Mouse (Mus musculus) limb, embryonic 14.5 days (tissue): ENCODE data around the gene Npffr2. TPM values are rescaled to one million over a fixed set of nuclear protein-coding genes. Genes with fewer than 3 reads are reported as not detected.
"Not testable (repeated sequence)": the region's sequence is repeated elsewhere in the genome, so short reads cannot be mapped to it uniquely, and the experiment has no call there.

Source experiments
- ATAC-seq: fragments of 200-750 bp; cut with Nextera tagmentation; 2 replicates; pipeline ENCODE4 v1.8.0; 2017; ENCODE audit warnings: low read depth, moderate number of reproducible peaks, moderate TSS enrichment; ENCODE audit not compliant: low FRiP score
- DNase-seq: peaks from one replicate; pipeline ENCODE4 v3.0.0-alpha.2; 2015; ENCODE audit warnings: low spot score
- H3K27ac ChIP-seq: fragments of 300-500 bp; sonication (generic); replicated peaks from 2 replicates; pipeline ENCODE4 v1.5.1; 2014; ENCODE audit warnings: low read depth, mild to moderate bottlenecking, low read length, moderate library complexity, mixed read lengths
- H3K27me3 ChIP-seq: fragments of 300-500 bp; sonication (generic); 2 replicates; pipeline ENCODE4 v1.6.1; 2014; ENCODE audit warnings: low read length, mixed read lengths; ENCODE audit not compliant: control insufficient read depth, insufficient read depth
- H3K36me3 ChIP-seq: fragments of 300-500 bp; sonication (generic); 2 replicates; pipeline ENCODE4 v1.6.1; 2014; ENCODE audit warnings: mild to moderate bottlenecking, low read length, moderate library complexity, mixed read lengths; ENCODE audit not compliant: control insufficient read depth, insufficient read depth
- H3K4me1 ChIP-seq: fragments of 300-500 bp; sonication (generic); 2 replicates; pipeline ENCODE4 v1.6.1; 2014; ENCODE audit warnings: antibody characterized with exemption, low read length, mixed read lengths; ENCODE audit not compliant: control insufficient read depth, insufficient read depth
- H3K4me2 ChIP-seq: fragments of 300-500 bp; sonication (generic); replicated peaks from 2 replicates; pipeline ENCODE4 v1.6.1; 2014; ENCODE audit warnings: low read depth, mild to moderate bottlenecking, low read length, moderate library complexity; ENCODE audit not compliant: severe bottlenecking
- H3K4me3 ChIP-seq: fragments of 300-500 bp; sonication (generic); replicated peaks from 2 replicates; pipeline ENCODE4 v1.5.1; 2014; ENCODE audit warnings: low read length
- H3K9ac ChIP-seq: fragments of 300-500 bp; sonication (generic); 2 replicates; pipeline ENCODE4 v1.6.1; 2014; ENCODE audit warnings: mild to moderate bottlenecking, low read depth, low read length, moderate library complexity; ENCODE audit not compliant: severe bottlenecking
- H3K9me3 ChIP-seq: fragments of 300-500 bp; sonication (generic); 2 replicates; pipeline ENCODE4 v1.6.1; 2016; ENCODE audit warnings: low read length; ENCODE audit not compliant: control insufficient read depth
- POLR2A ChIP-seq: fragments of 200-500 bp; IDR thresholded peaks from 2 replicates; pipeline ENCODE4 v1.8.0; 2012; ENCODE audit warnings: inconsistent platforms, mild to moderate bottlenecking, moderate library complexity, borderline replicate concordance; ENCODE audit not compliant: insufficient read depth, insufficient read length; ENCODE audit errors: extremely low read depth
- WGBS: fragments of 180-500 bp; shearing (Covaris S2); extraction: QIAGEN DNeasy Blood & Tissue Kit; methylation state at CpG from one replicate; pipeline ENCODE4 v1.1.7; 2014; 5-methylcytosine and 5-hydroxymethylcytosine counted together
- polyA plus RNA-seq, 2 experiments: library from polyadenylated mRNA; depleted of rRNA in 1 of 2; stranded (reverse) in 1 of 2; unstranded in 1 of 2; fragments of >200 nt; fragmentation: Nextera tagmentation in 1 of 2; extraction: Ambion mirVana in 1 of 2; gene quantifications; 2 replicates each; pipeline versions ENCODE4 v1.2.1 to v1.2.3; 2012 to 2014

Gene Npffr2
- polyA plus RNA-seq, 2 experiments, result not detected

- no peak for DNase-seq
- H3K4me1 ChIP-seq, result peaks cover 2% of the 10 kb centered on the region; the same call in 1 of the 2 replicates
- no peaks in the 10 kb centered on the region for H3K36me3 ChIP-seq
- H3K9ac ChIP-seq, result no peak overlapping the region
- 24% methylated on average over 4 of the region's 4 CpGs for WGBS
- H3K27ac ChIP-seq, result no peak overlapping the region
- TF ChIP-seq POLR2A, result no peak
- H3K27me3 ChIP-seq, result no peaks in the 10 kb centered on the region
- no peak overlapping the region for H3K4me2 ChIP-seq
- no peak overlapping the region for H3K4me3 ChIP-seq
- ATAC-seq, result no peak
- H3K9me3 ChIP-seq, result no peaks in the 10 kb centered on the region
Observed at GRCm38 (mm10) chr5:89528951-89529350, 1.7 kb downstream of the Npffr2 start.

GRCm38 (mm10) chr5:89529391-89529790 is 2.2 kb downstream of the Npffr2 start:
- 42% methylated on average over 2 of the region's 2 CpGs for WGBS
- no peak for ATAC-seq
- H3K36me3 ChIP-seq, result no peaks in the 10 kb centered on the region

GRCm38 (mm10) chr5:89536018-89536417 is 8.8 kb downstream of the Npffr2 start:
- Histone ChIP-seq H3K4me1 (no peaks in the 10 kb centered on the region), H3K36me3 (no peaks in the 10 kb centered on the region), H3K4me2 (no peak overlapping the region), H3K27me3 (no peaks in the 10 kb centered on the region), H3K9me3 (peaks cover 3% of the 10 kb centered on the region; the same call in 1 of the 2 replicates), H3K27ac (no peak overlapping the region), H3K9ac (no peak overlapping the region), H3K4me3 (no peak overlapping the region)
- WGBS, result 94% methylated on average over 3 of the region's 3 CpGs
- DNase-seq, result no peak
- no peak for TF ChIP-seq POLR2A
- no peak for ATAC-seq

More at GRCm38 (mm10) chr5:89529391-89529790, 2.2 kb downstream of the Npffr2 start:
- Histone ChIP-seq H3K9me3 (no peaks in the 10 kb centered on the region), H3K27me3 (no peaks in the 10 kb centered on the region), H3K4me1 (peaks cover 2% of the 10 kb centered on the region; the same call in 1 of the 2 replicates), H3K4me2 (no peak overlapping the region), H3K27ac (no peak overlapping the region), H3K4me3 (no peak overlapping the region), H3K9ac (no peak overlapping the region)
- TF ChIP-seq POLR2A, result no peak
- no peak for DNase-seq

- no peaks in the 10 kb centered on the region for H3K36me3 ChIP-seq
- H3K4me1 ChIP-seq, result no peaks in the 10 kb centered on the region
- no peak overlapping the region for H3K4me2 ChIP-seq
- no peak overlapping the region for H3K4me3 ChIP-seq
- H3K9me3 ChIP-seq, result no peaks in the 10 kb centered on the region
- H3K9ac ChIP-seq, result no peak overlapping the region
- H3K27ac ChIP-seq, result no peak overlapping the region
- no peaks in the 10 kb centered on the region for H3K27me3 ChIP-seq
- ATAC-seq, result no peak
- DNase-seq, result no peak
- WGBS, result 82% methylated on average over 3 of the region's 3 CpGs
- no peak for TF ChIP-seq POLR2A
Observed at GRCm38 (mm10) chr5:89542472-89542871, 15.2 kb downstream of the Npffr2 start.

GRCm38 (mm10) chr5:89543476-89543875 is 16.2 kb downstream of the Npffr2 start:
- H3K36me3 ChIP-seq, result no peaks in the 10 kb centered on the region
- TF ChIP-seq POLR2A, result no peak
- DNase-seq, result peak; percentile 78
- no peak overlapping the region for H3K9ac ChIP-seq
- H3K27me3 ChIP-seq, result no peaks in the 10 kb centered on the region
- 43% methylated on average over 2 of the region's 2 CpGs for WGBS
- H3K4me2 ChIP-seq, result no peak overlapping the region
- H3K4me1 ChIP-seq, result no peaks in the 10 kb centered on the region
- H3K27ac ChIP-seq, result no peak overlapping the region
- no peaks in the 10 kb centered on the region for H3K9me3 ChIP-seq
- peak; percentile 70; the same call in 1 of the 2 replicates for ATAC-seq
- no peak overlapping the region for H3K4me3 ChIP-seq

GRCm38 (mm10) chr5:89559118-89559517 is 31.9 kb downstream of the Npffr2 start:
- not testable (repeated sequence) for DNase-seq, H3K4me3 ChIP-seq, H3K9me3 ChIP-seq, ATAC-seq, H3K27me3 ChIP-seq, H3K4me1 ChIP-seq, H3K36me3 ChIP-seq, H3K9ac ChIP-seq, H3K4me2 ChIP-seq, H3K27ac ChIP-seq
- WGBS, result 51% methylated on average over 4 of the region's 4 CpGs
